Mouse (Mus musculus) liver, embryonic 14.5 days (tissue): Measurements from ENCODE around the gene Ptk6.
A peak's percentile ranks its signal among the peaks of the same experiment; 100 is the strongest.

Source experiments
- CTCF ChIP-seq: IDR thresholded peaks from 2 replicates; pipeline ENCODE4 v1.5.1; 2016; ENCODE audit warnings: antibody characterized with exemption, low read depth, control low read depth
- EP300 ChIP-seq: IDR thresholded peaks from 2 replicates; pipeline ENCODE4 v1.6.1; 2016; ENCODE audit warnings: antibody characterized with exemption, low read depth

DNA sequence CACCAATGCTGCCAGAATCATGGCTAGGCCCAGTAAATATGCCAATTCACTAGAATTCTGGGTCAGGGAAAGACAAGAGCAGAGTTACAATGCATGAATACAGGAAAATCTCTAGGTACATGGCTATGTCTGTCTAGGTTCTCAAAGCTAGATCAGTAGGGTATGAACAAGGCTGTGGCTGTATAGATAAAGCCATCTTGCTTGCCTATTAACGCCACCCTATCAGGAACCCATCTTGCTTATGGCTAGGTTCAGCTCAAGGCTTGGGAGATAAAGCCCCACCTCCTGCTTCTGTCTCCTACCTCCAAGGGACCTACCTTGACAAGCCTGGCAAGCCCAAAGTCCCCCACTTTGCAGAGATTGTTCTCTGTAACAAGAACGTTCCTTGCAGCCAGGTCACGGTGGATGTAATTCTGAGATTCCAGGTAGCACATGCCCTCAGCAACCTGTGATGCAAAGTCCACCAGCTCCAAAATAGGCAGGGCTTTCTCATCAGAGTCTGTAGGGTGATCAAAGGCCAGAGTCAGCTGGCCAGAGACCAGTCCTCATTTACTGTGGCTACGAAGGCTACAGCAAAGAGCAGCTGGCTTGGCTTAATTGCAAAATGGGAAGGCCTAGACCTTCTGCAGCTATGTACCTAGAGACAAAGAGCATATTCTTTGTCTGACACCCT is 5.8 kb downstream of the Ptk6 start:
- no peak for TF ChIP-seq CTCF
- TF ChIP-seq EP300: peak; percentile 57
